Mouse (Mus musculus): ENCODE data around the gene Myt1l. TPM values are rescaled to one million over a fixed set of nuclear protein-coding genes. Genes with fewer than 3 reads are reported as not detected.

Gene Myt1l
- polyA plus RNA-seq, 1 experiment from 2014 or later = 1.2 TPM

GRCm38 (mm10) chr12:29798595-29799391, 270.6 kb downstream of the Myt1l start:
- WGBS = 19% methylated on average over 3 of the region's 3 CpGs
- no peaks in the 10 kb centered on the region for H3K27me3 ChIP-seq (replicated peaks; ENCODE audit: control insufficient read depth, insufficient read depth, low read length)
- no peak overlapping the region for H3K27ac ChIP-seq (ENCODE audit: low read depth, low read length)
- H3K4me1 ChIP-seq (replicated peaks; ENCODE audit: control insufficient read depth, insufficient read depth, low read length) = 0 out of 2 replicates have a peak, but pooled peaks cover 3% of the 10 kb centered on the region
- TF ChIP-seq CTCF (IDR thresholded peaks at IDR 0.05; ENCODE audit: low read depth) = no peak
- H3K4me2 ChIP-seq (replicated peaks; ENCODE audit: low read depth) = no peak overlapping the region
- no peaks in the 10 kb centered on the region for H3K36me3 ChIP-seq (ENCODE audit: control insufficient read depth, insufficient read depth)
- H3K9ac ChIP-seq (ENCODE audit: low read depth, low read length) = no peak overlapping the region
- H3K4me3 ChIP-seq (ENCODE audit: low read depth, low read length) = no peak overlapping the region
- no peak for ATAC-seq
- no peaks in the 10 kb centered on the region for H3K9me3 ChIP-seq (ENCODE audit: control insufficient read depth)

DNA sequence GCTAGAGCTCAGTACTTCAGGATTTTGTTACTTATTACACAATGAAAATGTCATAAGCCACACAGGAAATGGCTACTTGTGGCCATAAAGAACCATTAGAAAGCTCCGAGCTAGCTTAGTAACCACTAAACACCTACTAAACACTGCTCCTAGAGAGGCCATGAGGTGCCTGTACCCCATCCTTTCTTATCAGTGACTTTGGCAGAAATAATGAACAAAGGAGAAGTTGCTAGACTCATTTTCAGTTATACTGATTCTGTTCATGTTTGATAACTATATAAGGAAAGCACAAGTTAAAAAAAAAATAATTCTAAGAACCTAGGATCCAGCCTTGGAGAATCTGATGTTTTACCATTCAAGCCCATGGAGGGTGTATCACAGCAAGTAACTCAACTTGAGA, 278.2 kb downstream of the Myt1l start:
- Histone ChIP-seq H3K27me3 (replicated peaks; ENCODE audit: control insufficient read depth, insufficient read depth, low read length) (no peaks in the 10 kb centered on the region), H3K4me3 (ENCODE audit: low read depth, low read length) (no peak overlapping the region), H3K4me2 (replicated peaks; ENCODE audit: low read depth) (no peak overlapping the region), H3K9me3 (ENCODE audit: control insufficient read depth) (no peaks in the 10 kb centered on the region), H3K27ac (ENCODE audit: low read depth, low read length) (no peak overlapping the region), H3K4me1 (replicated peaks; ENCODE audit: control insufficient read depth, insufficient read depth, low read length) (no peaks in the 10 kb centered on the region), H3K9ac (ENCODE audit: low read depth, low read length) (no peak overlapping the region), H3K36me3 (ENCODE audit: control insufficient read depth, insufficient read depth) (no peaks in the 10 kb centered on the region)
- no peak for TF ChIP-seq CTCF (IDR thresholded peaks at IDR 0.05; ENCODE audit: low read depth)
- no peak for ATAC-seq
- WGBS = 36% methylated on average over 1 of the region's 1 CpGs

DNA sequence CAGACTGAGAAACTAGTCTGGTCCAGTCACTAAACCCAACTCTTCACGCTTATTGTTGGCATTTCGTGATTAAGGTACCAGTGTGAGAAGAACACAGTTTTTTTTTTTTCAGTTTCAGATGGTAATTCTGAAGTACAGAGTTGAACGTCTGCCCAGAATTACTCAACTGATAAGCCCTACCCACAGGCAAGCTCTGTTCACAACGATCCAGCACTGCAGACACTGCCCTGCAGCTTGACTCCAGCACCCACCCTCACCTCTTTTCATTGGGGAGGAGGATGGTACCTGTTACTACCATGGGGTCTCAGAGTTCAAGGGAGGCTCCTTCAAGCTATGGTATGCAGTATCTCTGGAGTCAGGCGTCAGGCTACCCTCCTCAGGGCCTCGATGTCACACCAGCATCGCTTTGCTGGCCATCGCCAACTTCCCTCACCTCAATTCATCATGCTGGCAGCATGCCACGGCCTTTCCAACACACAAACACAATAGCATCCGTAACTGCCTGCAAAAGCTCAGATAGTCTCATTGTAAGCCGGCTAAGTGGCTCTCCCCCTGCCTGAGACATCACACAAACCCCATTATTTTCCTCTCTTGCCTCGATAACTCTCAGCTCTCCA, 281.5 kb downstream of the Myt1l start:
- WGBS = 48% methylated on average over 12 of the region's 12 CpGs
- Histone ChIP-seq H3K27me3 (replicated peaks; ENCODE audit: control insufficient read depth, insufficient read depth, low read length) (no peaks in the 10 kb centered on the region), H3K4me3 (ENCODE audit: low read depth, low read length) (no peak overlapping the region), H3K4me2 (replicated peaks; ENCODE audit: low read depth) (no peak overlapping the region), H3K36me3 (ENCODE audit: control insufficient read depth, insufficient read depth) (no peaks in the 10 kb centered on the region), H3K4me1 (replicated peaks; ENCODE audit: control insufficient read depth, insufficient read depth, low read length) (no peaks in the 10 kb centered on the region), H3K9ac (ENCODE audit: low read depth, low read length) (no peak overlapping the region), H3K9me3 (ENCODE audit: control insufficient read depth) (no peaks in the 10 kb centered on the region), H3K27ac (ENCODE audit: low read depth, low read length) (no peak overlapping the region)
- TF ChIP-seq CTCF (IDR thresholded peaks at IDR 0.05; ENCODE audit: low read depth) = no peak
- no peak for ATAC-seq

- no peak for TF ChIP-seq CTCF (IDR thresholded peaks at IDR 0.05; ENCODE audit: low read depth)
- Histone ChIP-seq H3K4me2 (replicated peaks; ENCODE audit: low read depth) (no peak overlapping the region), H3K27me3 (replicated peaks; ENCODE audit: control insufficient read depth, insufficient read depth, low read length) (no peaks in the 10 kb centered on the region), H3K4me1 (replicated peaks; ENCODE audit: control insufficient read depth, insufficient read depth, low read length) (no peaks in the 10 kb centered on the region), H3K27ac (ENCODE audit: low read depth, low read length) (no peak overlapping the region), H3K9me3 (ENCODE audit: control insufficient read depth) (no peaks in the 10 kb centered on the region), H3K36me3 (ENCODE audit: control insufficient read depth, insufficient read depth) (no peaks in the 10 kb centered on the region), H3K9ac (ENCODE audit: low read depth, low read length) (no peak overlapping the region), H3K4me3 (ENCODE audit: low read depth, low read length) (no peak overlapping the region)
- 80% methylated on average over 2 of the region's 2 CpGs for WGBS
- no peak for ATAC-seq
Observed at GRCm38 (mm10) chr12:29815466-29815865, 287.3 kb downstream of the Myt1l start.

DNA sequence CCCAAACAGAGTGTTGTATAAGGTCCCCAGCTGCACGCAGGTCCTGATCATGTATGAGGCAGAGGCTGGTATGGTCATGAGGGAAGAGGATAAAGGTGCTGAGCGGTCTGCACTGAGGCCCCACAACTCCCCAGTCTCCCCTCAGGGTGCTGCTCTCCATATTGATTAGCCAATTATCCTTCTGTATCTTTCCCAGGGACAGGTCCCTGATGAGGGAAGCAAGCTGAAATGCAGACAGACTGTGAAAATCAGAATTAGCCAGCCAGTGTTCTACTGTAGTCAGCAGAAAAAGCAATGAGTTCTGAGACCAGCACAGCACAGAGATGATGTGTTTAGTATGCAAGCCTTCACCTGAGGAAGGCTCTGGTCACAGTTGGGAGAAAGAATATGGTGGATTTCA, 287.9 kb downstream of the Myt1l start:
- no peak for TF ChIP-seq CTCF (IDR thresholded peaks at IDR 0.05; ENCODE audit: low read depth)
- ATAC-seq = no peak
- Histone ChIP-seq H3K9ac (ENCODE audit: low read depth, low read length) (no peak overlapping the region), H3K4me2 (replicated peaks; ENCODE audit: low read depth) (no peak overlapping the region), H3K9me3 (ENCODE audit: control insufficient read depth) (no peaks in the 10 kb centered on the region), H3K4me1 (replicated peaks; ENCODE audit: control insufficient read depth, insufficient read depth, low read length) (no peaks in the 10 kb centered on the region), H3K27me3 (replicated peaks; ENCODE audit: control insufficient read depth, insufficient read depth, low read length) (no peaks in the 10 kb centered on the region), H3K36me3 (ENCODE audit: control insufficient read depth, insufficient read depth) (no peaks in the 10 kb centered on the region), H3K27ac (ENCODE audit: low read depth, low read length) (no peak overlapping the region), H3K4me3 (ENCODE audit: low read depth, low read length) (no peak overlapping the region)
- 92% methylated on average over 2 of the region's 2 CpGs for WGBS

GRCm38 (mm10) chr12:29816761-29817160, 288.6 kb downstream of the Myt1l start:
- 53% methylated on average over 6 of the region's 6 CpGs for WGBS
- Histone ChIP-seq H3K9ac (ENCODE audit: low read depth, low read length) (no peak overlapping the region), H3K4me2 (replicated peaks; ENCODE audit: low read depth) (no peak overlapping the region), H3K9me3 (ENCODE audit: control insufficient read depth) (no peaks in the 10 kb centered on the region), H3K27ac (ENCODE audit: low read depth, low read length) (no peak overlapping the region), H3K4me1 (replicated peaks; ENCODE audit: control insufficient read depth, insufficient read depth, low read length) (no peaks in the 10 kb centered on the region), H3K4me3 (ENCODE audit: low read depth, low read length) (no peak overlapping the region), H3K36me3 (ENCODE audit: control insufficient read depth, insufficient read depth) (no peaks in the 10 kb centered on the region), H3K27me3 (replicated peaks; ENCODE audit: control insufficient read depth, insufficient read depth, low read length) (no peaks in the 10 kb centered on the region)
- no peak for ATAC-seq
- TF ChIP-seq CTCF (IDR thresholded peaks at IDR 0.05; ENCODE audit: low read depth) = no peak

All from intestine, postnatal 0 days (tissue).